Mouse (Mus musculus) retina, postnatal 1 day (tissue): ENCODE results near the gene 2610528A11Rik.

ENCODE experiments used
- DNase-seq: peaks from one replicate; pipeline ENCODE4 v3.0.0-alpha.2; 2012

Gene 2610528A11Rik

GRCm38 (mm10) chr14:37083755-37084154 is 30.1 kb downstream of the 2610528A11Rik start:
- no peak for DNase-seq

GRCm38 (mm10) chr14:37080724-37081123 is 33.1 kb downstream of the 2610528A11Rik start:
- no peak for DNase-seq

GRCm38 (mm10) chr14:37068516-37068915 is 45.3 kb downstream of the 2610528A11Rik start:
- DNase-seq, result peak; percentile 58

- peak; percentile 44 for DNase-seq
These were observed 46.2 kb downstream of the 2610528A11Rik start, which contains the start of gene Lrit2 for GRCm38 (mm10) chr14:37067629-37068028. TSS of gene Lrit2 (plus strand) at chr14:37067929.

GRCm38 (mm10) chr14:37066636-37067035 is 47.2 kb downstream of the 2610528A11Rik start:
- DNase-seq, result peak; percentile 51

- DNase-seq, result no peak
These were observed 49.0 kb downstream of the 2610528A11Rik start for GRCm38 (mm10) chr14:37064849-37065248.
